Comparison of ENCODE assay signal across 17 mouse cellular contexts in genomic region chr17:56191266-56191665, GRCm38 (mm10).
"Had no signal": no experiment of that assay in that cellular context is flagged by ENCODE, and none has a peak within 500 bp of the region (broad histone marks: within the 10 kb centered on the region; RNA-seq: fewer than 3 reads in every experiment).

No protein-coding gene starts in this region.

- H3K27ac ChIP-seq: midbrain, embryonic 10.5 days; midbrain, embryonic 12.5 days; neural tube, embryonic 13.5 days; neural tube, embryonic 15.5 days had no signal

- DNase-seq: lung, embryonic 14.5 days; lung, postnatal 10 days; lung, postnatal 4 days; midbrain, embryonic 14.5 days; retina, postnatal 1 day; right cerebral cortex, adult 18-20 months; right cerebral cortex, postnatal 25 days; right cerebral cortex, postnatal 4 days; spleen, adult 18-20 months; thymus, adult 18-20 months; thymus, postnatal 14 days; thymus, postnatal 36 days had no signal

- H3K4me3 ChIP-seq: midbrain, embryonic 10.5 days; midbrain, embryonic 12.5 days; myocyte; neural tube, embryonic 13.5 days; neural tube, embryonic 15.5 days had no signal

- H3K4me1 ChIP-seq: midbrain, embryonic 12.5 days; neural tube, embryonic 13.5 days; neural tube, embryonic 15.5 days had no signal

- H3K27me3 ChIP-seq: midbrain, embryonic 12.5 days; neural tube, embryonic 13.5 days; neural tube, embryonic 15.5 days had no signal
